Mouse (Mus musculus): ENCODE results near the gene Gm11111. TPM values are rescaled to one million over a fixed set of nuclear protein-coding genes. Genes with fewer than 3 reads are reported as not detected.

The Gm11111 gene
- polyA plus RNA-seq (2017; shearing (Covaris generic)): not detected

DNA sequence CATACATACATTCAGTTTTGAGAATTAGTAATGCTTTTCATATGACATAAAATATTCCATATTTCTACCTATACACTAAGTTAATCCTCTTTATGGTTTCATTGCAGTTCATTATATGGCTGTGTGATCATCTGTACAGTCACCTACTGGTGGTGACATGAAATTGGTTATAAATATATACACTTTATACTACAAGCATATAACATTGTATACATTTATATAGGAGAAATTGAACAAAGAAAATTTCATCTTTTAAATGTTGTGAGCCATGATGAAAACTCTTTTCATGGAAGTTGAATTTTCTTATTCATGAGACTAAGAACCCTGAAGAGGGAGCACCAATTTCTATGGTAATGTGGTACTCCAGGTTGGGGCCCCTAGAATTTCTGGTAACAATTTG, at the start of gene Gm11111:
Gene Gm11111 (plus strand): TSS at position 301 of the 400 bp plus-strand sequence.

Other genes starting within 250 kb of the Gm11111 start
- gene Cfap299, start 223.4 kb upstream of the Gm11111 start, polyA plus RNA-seq (2017; shearing (Covaris generic)): not detected